Mouse (Mus musculus): ENCODE results near the gene Iqschfp.
"Not testable (repeated sequence)": the region's sequence is repeated elsewhere in the genome, so short reads cannot be mapped to it uniquely, and the experiment has no call there.

The Iqschfp gene

DNA sequence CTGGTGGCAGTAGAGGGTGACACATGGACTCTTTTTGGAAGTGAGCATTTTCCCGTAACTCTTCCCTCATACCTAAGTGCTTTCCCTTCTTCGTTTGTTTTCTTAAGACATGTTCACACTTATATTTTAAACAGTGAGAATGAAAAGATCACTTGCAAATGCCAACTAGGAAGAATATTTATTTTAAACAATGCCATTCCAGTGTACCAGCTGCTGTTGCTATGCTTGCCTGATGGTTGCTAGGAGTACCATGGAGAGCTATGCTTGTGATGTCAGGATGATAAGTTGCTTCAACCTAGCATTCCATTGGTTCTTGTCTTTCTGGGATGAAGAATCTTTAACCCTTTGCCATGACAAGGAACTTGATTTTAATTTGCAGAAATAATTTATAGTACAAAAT, 193.0 kb downstream of the Iqschfp start:
- no peak for DNase-seq

DNA sequence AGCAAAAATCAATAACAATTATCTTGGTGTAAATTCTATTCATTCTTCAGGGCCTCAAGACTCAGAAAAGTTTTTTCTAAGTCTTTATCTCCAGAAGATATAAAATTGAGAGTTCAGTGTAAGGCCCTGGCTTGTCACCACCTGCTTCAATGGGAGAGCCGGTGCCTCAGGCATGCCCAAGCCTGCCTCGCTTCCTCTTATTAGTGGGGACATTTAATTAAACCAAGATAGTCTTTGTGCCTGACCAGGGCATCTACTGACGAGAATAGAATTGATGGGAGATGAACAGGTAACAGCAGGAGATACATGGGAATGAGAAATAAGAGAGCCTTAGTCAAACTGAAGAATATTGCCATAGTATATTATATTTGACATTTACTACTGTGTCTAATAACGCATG, 200.1 kb downstream of the Iqschfp start:
- no peak for DNase-seq

DNA sequence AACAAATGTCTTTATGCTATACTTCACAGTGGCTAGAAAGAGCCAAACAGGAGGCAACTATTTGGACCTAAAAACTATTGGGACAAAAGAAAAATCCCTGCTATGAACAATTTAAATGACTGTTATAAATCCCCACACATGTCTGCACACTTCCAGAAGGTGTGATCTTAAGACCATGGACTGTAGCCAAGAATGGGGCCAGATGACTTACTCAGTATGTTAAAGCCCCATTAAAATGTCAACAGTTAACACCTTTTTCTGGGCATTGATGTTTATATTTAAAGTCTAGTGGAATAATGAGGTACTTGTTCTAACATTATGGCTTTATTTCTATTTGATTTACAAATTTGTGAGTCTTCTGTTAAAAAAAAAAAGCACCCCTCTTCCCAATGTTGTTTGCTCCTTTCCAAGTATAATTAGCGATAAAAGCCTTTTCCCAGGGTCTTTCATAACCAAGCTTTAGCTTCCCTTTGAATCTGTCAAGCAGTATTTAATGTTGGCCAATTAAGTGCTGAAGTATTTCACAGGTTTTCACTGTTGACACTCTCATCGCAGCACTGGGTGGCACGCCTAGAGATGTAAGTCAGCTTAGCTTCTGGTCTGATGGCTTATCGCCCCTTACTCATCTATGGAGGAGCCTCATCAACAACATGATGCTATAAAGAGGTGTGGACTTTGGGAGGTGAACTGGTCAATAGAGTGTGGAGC, 204.8 kb downstream of the Iqschfp start:
- no peak for DNase-seq

DNA sequence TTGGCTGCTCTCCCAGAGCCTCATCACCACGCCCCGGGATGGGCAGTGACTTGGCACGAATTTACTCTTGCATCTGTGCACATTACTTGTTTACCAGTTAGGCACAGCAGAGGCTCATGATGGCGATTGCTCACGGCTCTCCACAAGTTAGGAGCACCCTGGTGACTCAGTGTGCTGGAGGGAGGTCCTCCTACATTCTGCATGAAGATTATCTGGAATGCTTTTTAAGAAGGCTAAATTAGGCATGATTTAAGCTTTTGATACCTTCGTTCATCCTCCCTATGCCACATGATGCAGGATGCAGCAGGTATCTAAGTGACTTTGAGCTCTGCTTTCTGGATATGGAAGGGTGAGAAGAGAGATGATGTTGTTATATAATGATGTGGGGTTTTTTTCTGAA, 207.5 kb downstream of the Iqschfp start:
- DNase-seq, result not testable (repeated sequence)

DNA sequence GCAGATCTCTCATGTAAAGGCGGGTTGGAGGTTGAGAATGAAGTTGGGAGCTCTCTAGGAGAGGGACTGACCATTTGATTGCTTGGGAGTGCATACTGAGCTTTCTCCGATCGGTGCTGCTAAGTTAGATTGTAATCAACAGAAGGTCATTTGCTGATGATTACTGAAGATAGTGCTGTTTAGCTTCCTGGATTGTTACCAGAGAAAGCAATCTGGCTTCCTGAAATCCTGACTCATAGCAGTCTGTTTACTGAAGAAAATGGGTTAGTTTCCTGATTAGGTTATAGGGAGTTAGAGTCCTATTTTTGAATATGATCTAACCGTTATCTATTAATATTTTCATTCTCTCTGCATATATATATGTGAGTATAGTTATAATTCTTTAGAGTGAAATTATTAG, 209.3 kb downstream of the Iqschfp start:
- peak; percentile 5 for DNase-seq

DNA sequence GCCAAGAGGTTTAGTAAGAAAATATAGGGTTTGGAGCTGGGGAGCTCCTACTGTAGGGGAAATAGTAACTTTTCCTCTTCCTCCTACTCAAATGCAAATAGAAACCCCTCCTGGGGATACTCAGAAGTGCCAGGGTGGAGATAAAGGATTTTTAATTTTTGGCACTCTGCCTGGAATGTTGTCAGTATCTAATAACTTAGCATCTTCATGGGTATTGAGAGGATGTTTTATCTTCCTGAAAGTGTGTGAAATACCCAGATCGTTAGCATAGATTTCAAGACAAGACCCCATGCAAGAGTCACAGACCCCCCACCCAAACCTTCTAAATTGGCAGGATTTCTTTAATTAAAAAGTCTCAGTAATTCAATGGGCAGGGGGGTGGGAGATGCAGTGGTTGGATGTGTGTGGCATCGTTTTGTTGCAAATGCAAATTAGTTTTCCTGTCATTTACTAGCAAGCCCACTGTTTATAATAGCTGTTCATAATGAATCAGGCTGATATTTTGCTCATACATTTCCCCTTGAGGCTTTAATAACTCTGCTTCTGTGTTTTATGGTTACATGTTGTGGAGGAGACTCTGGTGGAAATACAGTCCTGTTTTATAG, 213.2 kb downstream of the Iqschfp start:
- no peak for DNase-seq

DNA sequence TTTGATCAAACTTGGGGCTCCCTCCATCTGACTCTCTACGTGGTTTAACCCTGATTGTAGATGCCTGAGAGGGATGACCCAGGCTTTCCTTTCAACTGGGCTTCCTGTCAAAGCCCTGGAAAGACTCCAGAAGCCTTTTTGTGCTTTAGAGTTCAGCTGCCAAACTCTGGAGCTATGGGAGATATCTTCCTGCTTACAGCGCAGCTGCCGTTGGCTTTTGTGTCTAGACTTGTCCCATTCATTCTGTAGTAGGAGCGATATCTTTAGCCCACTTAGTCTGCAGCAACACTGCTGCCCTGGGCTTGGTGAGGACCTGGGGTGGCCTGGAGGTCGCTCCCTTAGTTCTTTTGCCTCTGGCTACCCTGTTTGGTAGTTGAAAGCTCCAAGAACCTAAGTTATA, 229.3 kb downstream of the Iqschfp start:
- DNase-seq, result no peak

DNA sequence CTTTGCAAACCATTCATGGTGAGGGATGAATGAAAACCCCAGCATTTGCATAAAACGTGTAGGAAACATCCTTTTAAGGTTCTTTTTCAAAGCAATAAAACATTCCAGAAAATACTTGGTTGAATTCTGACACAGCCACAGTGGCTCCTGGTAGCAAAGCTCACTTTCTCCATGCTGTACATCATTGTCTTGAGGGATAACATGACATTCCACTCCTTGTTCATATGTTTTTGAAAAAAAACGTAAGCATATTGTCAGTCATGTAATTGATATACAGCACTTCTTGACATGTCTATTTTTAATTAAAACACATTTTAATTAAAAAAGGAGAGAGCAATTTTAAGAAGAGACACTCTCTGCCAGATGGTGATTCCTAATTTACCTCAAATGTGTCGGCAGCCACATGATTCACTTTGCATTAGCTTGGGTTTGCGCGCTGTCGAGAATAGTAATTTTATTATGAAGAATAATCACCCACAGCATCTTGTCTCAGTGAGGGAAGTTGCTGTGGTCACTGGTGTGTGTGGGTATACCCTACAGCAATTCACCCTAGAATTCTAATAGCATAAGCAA, 234.3 kb downstream of the Iqschfp start:
- no peak for DNase-seq

DNA sequence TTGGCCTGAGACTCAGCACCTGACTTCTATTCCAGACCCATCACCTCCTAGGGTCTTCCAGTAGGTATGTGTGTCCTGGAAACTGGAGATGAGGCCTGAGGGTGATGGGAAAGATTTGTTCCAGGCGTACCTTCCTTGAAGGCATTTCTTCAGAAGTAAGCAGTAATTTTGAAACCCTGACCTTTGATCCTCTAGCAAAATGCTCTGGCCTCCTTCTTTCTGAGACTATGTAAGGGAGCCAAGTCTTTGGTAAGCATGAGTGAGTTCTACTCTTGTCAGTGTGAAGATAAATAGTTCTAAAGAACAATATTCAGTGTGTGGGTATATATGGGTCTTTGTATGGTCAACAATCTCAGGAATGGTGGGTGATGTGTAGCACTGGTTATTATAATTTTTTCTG, 238.4 kb downstream of the Iqschfp start:
- no peak for DNase-seq

DNA sequence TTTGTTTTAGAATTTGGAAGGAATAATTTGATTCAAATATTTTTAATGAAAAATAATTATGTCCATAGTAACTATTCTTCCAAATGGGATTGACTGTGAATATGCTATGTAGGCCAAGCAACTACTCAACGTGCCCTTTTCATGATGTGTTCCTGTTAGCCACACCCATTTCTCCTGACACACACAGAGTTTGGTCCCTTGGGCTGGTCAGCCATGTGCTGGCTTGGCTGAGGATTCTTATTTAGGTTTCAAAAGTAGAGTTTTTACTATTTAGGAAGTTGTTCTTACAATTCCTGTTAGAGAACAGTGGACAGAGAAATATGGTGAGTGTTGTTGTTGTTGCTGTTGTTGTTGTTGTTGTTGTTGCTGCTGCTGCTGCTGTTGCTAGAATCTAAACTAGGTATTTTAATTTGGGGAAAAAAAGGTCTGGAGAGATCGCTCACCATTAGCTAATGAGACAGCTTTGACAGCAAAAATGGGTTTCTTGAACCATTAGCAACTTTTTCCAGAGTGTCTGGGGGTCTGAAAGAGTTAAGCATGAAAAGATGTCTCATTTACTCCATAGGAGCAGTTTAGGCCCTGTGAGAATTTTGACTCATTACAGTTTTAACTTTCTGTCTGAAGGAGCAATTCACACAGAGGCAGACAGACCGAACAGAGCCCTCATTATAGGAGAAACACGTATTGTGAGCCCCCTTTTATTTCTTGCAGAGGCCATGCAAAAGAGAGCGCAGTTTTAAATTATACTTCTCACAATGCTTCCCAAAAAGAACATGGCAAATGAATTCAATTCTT, 247.0 kb downstream of the Iqschfp start:
- DNase-seq, result no peak

DNA sequence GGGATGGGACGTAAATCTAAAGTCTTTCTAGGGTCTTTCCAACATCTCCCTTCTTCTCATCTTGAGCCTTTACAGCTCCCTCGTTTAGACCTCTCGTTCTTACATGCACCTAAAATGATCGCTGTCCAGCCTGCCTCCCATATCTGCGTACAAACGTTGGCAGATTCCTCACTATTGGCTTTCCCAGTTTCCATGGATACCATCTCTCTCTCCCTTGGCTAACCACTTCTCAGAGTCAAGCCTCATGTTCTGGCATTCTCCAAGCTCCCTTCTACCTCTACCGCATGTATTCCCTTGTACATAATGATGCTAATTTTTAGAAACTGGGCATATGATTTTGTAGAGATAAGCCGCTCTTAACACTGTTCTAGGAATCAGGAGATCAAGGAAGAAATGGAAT, 258.7 kb downstream of the Iqschfp start:
- no peak for DNase-seq

DNA sequence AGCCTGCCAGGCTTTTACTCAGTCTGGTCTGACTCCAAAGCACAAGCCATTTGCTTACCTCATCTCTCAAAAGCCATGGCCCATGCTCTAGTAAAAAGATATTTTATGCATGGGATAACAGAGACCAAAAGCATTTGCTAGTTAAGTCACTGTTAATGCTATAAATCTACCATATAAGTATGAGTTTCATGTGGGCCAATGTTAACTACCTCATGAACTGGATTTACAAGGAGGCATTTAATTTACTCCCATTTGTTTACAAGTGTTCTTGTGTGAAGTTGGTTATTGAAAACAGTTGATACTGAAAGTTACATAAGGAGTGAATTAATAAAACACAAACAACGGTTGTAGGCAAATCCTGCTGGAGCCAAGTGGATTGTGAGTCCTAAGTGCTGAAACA, 268.1 kb downstream of the Iqschfp start:
- DNase-seq, result no peak

DNA sequence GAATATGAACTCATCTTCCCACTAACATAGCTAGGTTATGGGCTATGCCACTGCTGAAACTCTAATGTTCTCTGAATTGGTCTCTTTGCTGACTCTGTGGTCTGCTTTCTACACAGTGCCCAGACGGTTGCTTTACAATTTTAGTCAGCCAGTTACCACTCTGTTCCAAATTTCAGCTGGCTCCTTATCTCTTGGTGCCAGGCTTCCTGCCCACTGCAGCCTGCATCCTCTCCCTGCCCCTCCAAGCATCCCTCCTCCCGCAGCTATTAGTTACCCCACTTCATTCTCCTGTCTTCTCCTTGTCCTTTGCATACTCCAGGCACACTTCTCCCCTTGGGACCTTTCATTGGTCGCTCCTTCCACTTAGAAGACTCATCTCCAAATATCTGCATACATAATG, 268.7 kb downstream of the Iqschfp start:
- no peak for DNase-seq

DNA sequence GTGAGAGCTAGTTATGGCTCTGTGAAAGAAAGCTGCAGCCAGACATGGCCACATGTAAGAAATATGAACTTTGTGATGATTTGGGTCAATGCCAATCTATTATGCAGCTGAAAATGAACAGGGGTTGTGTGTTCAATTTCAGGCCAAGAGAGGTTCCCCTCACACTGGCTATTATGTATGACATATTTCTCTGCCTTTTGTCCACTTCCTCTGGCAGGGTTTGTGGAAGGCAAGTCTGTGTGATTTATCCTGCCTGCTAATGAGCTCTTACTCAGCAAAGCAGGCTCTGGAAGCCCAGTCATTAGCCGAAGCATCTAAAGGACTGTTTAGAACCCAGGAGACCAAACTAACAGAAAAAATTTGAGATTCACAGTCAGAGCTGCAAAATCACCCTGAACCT, 286.2 kb downstream of the Iqschfp start:
- DNase-seq, result no peak

DNA sequence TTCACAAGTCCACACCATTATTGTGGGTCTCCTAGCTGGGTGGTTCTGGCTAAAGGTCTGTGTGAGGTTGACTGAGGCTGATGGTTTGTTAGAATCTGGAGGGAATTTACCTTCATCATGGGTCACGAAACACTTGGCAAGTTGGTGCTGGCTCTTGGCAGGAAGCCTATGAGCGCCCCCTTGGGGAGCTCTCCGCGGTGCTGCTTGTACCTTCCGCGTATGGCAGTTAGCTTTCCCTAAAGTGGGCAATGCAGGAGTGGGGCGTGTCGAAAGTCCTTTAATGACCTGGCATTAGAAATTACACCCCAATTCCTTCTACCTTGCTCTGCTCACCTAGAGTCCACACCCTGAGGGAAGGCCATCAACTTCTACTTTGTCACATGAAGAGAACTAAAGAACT, 295.4 kb downstream of the Iqschfp start:
- DNase-seq, result no peak

DNA sequence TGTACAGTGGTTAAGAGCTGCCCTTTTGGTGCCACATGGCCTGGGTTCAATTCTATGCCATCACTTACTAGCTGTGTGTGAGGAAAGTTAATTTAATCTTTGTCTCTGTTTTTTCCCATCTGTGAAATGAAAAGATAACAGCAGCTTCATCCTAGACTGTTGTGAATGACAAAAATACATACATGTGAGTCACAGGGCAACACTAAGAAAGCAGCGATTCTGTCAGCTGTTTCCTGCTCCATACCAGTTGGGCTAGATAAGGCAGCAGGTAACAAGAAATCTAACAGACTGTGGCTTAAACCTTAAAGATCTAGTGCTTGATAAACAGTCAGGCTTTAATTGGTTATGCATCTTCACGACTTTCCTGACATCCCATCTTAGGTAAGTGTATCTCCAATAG, 297.1 kb downstream of the Iqschfp start:
- no peak for DNase-seq

DNA sequence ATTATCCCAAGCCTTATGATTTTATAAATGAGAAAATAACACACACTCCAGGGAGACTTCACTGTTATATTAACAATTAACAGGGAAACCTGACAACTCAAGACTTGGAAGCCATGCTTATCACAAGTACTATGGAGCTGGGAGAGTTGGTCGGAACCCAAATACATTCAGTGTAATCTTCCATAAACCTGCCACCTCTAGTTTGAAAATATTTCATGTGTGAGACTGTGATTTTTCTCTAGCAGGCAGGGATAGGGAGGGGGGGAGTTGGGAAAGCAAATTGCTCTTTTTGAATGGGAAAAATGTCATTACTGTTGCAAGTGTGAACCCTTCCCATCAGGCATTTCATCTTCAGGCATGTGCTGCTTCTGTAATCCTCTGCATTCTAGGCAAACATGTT, 304.9 kb downstream of the Iqschfp start:
- no peak for DNase-seq

DNA sequence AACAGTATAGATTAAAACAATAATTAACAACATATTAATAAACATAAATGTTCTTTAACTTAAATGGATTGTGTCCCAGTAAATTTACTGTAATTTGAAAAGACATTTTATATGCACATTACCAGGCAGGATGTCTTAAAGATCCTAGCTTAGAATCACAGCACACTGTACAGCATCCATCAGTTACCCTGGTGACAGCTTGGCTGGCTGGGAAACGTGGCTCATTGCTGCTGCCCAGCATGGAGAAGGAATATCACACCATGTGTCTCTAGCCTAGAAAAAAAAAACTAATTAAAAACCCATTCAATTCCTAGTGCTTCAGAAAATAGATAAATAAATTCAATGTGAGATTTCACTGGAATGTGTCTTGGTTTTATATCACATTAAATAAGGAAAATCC, 309.2 kb downstream of the Iqschfp start:
- DNase-seq, result no peak

DNA sequence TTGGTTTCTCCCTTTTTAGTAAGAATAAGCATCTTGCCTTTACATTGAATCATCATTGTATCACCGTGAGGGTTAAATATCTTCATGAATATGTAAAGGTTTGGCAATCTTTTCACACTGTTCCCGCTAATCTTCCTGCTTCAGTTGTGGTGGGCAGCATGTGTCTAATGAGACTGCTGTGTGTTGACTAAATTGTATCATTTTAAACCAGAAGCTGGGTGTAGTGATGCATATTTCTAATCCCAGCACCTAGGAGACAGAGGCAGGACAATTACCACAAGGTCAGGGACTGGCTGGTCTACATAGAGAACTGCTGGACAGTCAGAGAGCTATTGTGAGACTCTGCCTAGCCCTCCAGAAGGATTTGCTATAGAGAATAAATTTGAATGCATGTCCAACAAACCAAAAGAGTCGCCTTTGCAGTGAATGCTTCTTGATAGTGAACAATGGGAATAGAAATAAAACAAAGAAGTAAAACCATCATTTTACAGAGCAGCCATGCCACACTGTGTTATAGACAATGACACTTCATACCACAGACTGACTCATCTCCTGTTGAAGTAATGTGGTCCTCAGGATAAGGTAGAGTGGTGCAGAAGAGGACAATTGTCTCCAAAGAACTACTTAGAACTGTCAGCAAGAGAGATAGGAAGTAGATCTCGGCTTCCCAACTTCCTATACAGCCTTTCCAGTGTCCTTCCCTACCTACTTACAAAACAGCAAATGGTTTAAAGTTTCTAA, 310.3 kb downstream of the Iqschfp start:
- no peak for DNase-seq

DNA sequence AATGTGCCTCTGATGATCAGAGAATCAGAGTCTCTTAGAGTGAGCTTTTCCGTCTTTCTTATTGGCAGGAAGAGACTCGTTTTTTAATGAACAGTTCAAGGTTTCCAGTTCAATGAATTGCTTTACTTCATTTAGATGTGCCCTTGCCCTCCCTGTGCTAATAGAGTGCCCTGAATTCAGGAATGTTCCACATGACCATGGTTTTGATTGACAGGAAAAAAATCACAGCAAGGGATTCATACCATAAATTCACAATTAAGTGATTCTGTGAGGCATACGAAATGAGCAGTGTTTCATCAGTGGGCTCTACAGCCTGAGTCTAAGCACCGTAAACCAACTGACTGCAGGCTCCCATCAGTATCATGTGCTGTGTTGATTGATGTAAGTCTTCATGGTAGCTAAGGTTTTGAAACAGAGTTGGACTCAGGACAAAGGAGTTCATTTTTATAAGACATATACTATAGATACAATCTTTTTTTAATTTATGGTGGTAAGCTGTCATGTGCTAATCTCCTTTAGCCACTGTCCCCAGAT, 312.0 kb downstream of the Iqschfp start:
- no peak for DNase-seq

DNA sequence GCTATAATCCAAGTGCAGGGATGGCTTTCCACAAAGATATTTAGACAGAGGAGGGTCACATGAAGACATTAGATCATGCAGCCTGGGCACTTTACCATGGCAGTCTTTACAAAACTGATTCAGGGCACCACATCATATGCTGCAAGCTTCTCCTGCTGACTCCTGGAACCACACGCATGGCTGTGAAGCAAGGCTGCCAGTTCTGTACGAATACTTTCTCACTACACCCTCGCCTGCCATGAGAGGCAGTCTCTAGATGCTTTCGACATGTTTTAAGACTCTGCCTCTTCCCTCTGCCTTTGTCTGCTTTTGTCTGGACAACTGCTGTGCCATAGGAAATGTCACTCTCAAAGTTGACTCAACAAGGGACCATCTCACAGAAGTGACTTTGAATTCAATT, 318.4 kb downstream of the Iqschfp start:
- DNase-seq, result no peak

DNA sequence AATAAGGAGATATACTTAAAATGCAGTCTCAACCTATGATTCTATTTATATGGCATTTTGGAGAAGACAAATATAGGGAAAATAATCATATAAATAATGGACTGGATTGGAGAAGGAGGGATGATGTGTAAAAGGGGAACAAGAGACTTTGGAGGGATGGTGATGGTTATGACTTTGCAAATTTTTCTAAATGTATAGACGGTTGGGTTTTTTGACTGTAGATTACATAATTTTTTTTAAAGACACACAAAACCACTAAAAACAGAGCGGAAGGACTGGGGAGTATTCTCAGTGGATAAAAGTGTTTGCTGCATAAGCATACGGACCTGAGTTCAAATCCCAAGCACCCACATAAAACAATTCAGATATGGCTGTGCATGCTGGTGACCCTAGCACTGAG, 329.4 kb downstream of the Iqschfp start:
- DNase-seq, result no peak

DNA sequence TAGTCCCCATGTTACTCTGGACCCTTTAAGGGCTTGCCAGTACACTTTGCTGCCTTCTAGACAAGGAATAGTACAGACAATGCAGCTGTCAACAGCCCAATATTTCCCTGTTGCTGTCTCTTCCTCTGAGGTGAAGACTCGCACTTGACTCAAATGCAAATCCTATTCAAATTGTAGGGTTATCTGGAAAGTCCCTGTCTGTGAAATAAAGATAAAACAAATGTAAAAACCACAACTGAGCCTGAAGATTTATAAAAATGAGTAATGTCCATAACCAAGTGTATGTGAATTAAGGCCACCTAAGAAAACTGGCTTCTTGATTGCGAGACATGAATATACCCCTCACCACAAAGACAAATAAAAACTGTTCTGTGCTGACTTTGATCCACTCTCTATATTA, 347.9 kb downstream of the Iqschfp start:
- no peak for DNase-seq
